Mouse (Mus musculus): ENCODE measurements around the gene Ptpn12.
A peak's percentile ranks its signal among the peaks of the same experiment; 100 is the strongest.
"Not testable (repeated sequence)": the region's sequence is repeated elsewhere in the genome, so short reads cannot be mapped to it uniquely, and the experiment has no call there.

The Ptpn12 gene

GRCm38 (mm10) chr5:20951666-20952281, 103.9 kb downstream of the Ptpn12 start:
- peak; percentile 90 for DNase-seq (ENCODE audit: low read depth)

GRCm38 (mm10) chr5:20950855-20951650, 104.7 kb downstream of the Ptpn12 start:
- DNase-seq (ENCODE audit: low read depth): no peak

GRCm38 (mm10) chr5:20950516-20950854, 105.2 kb downstream of the Ptpn12 start:
- no peak for DNase-seq (ENCODE audit: low read depth)

GRCm38 (mm10) chr5:20950093-20950492, 105.6 kb downstream of the Ptpn12 start:
- no peak for DNase-seq (ENCODE audit: low read depth)

- no peak for DNase-seq (ENCODE audit: low read depth)
These were observed 108.8 kb downstream of the Ptpn12 start for GRCm38 (mm10) chr5:20946906-20947305.

GRCm38 (mm10) chr5:20944961-20945748, 110.6 kb downstream of the Ptpn12 start:
- DNase-seq (ENCODE audit: low read depth): no peak

- not testable (repeated sequence) for DNase-seq (ENCODE audit: low read depth)
These were observed 111.9 kb downstream of the Ptpn12 start for GRCm38 (mm10) chr5:20943791-20944190.

GRCm38 (mm10) chr5:20942523-20942922, 113.2 kb downstream of the Ptpn12 start:
- DNase-seq (ENCODE audit: low read depth): no peak

- DNase-seq (ENCODE audit: low read depth): no peak
These were observed 114.5 kb downstream of the Ptpn12 start for GRCm38 (mm10) chr5:20941205-20941604.

- DNase-seq (ENCODE audit: low read depth): no peak
These were observed 115.0 kb downstream of the Ptpn12 start for GRCm38 (mm10) chr5:20940696-20941095.

- DNase-seq (ENCODE audit: low read depth): no peak
These were observed 115.6 kb downstream of the Ptpn12 start for GRCm38 (mm10) chr5:20940040-20940571.

- DNase-seq (ENCODE audit: low read depth): no peak
These were observed 117.2 kb downstream of the Ptpn12 start for GRCm38 (mm10) chr5:20938523-20938922.
